Mouse (Mus musculus) E14TG2a.4 (cell line): ENCODE data around the gene Adk.

Source experiments
- H3K27me3 ChIP-seq: 2 replicates; pipeline ENCODE4 v1.6.1; 2014; ENCODE audit warnings: low read length, control low read depth; ENCODE audit not compliant: insufficient read depth
- H3K36me3 ChIP-seq: 2 replicates; pipeline ENCODE4 v1.6.1; 2014; ENCODE audit warnings: low read length, control low read depth; ENCODE audit not compliant: insufficient read depth
- H3K4me1 ChIP-seq: replicated peaks from 2 replicates; pipeline ENCODE4 v1.6.1; 2014; ENCODE audit warnings: low read depth, low read length, control low read depth
- H3K4me3 ChIP-seq: replicated peaks from 2 replicates; pipeline ENCODE4 v1.5.1; 2014; ENCODE audit warnings: mild to moderate bottlenecking, low read length
- H3K9me3 ChIP-seq: 2 replicates; pipeline ENCODE4 v1.6.1; 2014; ENCODE audit warnings: low read length, control low read depth
- CTCF ChIP-seq: conservative IDR thresholded peaks from 2 replicates; pipeline ENCODE4 v1.5.1; 2014; ENCODE audit warnings: low read length
- NANOG ChIP-seq: IDR thresholded peaks from 2 replicates; pipeline ENCODE4 v1.6.1; 2014; ENCODE audit warnings: borderline replicate concordance, low read length, mixed read lengths
- POU5F1 ChIP-seq: IDR thresholded peaks from 2 replicates; pipeline ENCODE4 v1.6.1; 2014; ENCODE audit warnings: low read length, borderline replicate concordance

The Adk gene

DNA sequence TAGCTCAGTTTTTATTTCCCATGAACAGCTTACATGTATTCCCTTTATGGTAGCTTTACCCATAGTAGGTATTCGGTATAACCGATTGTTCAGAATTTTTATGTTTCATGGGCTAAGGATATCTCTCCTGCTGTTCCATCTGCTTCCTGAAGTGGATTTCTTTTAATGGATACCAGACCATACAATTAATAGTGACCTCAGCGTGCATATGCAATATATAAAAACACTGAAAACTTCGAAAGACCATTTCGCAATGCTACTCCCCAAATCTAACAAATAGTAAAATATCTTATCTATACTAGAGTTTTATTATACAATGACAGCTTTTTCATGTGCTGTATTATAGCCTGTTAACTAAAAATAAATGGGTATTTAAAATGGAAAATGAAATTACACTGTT lies 232.5 kb downstream of the Adk start:
- Histone ChIP-seq H3K4me3 (no peak overlapping the region), H3K36me3 (no peaks in the 10 kb centered on the region), H3K9me3 (no peaks in the 10 kb centered on the region), H3K27me3 (no peaks in the 10 kb centered on the region), H3K4me1 (no peaks in the 10 kb centered on the region)
- TF ChIP-seq POU5F1 (no peak), NANOG (no peak), CTCF (no peak)

DNA sequence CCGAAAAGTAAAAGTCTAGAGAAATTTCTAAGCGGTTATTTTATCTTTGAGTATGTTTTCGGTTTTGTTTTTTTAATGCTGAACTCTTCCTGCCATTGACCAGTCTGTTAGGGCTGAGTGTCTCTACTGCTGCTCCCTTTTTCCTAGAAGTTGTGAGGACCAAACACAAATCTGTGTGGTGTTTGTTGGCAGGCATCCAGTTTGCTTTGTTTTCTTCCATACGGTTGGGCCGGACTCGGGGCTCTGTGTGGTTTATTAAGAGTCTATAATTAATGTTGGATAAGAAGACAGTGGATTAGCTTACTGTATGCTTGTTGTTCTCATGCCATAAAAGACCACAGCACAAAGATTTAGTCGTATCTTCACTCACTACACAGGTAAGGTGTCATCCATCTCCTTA lies 233.9 kb downstream of the Adk start:
- no peaks in the 10 kb centered on the region for H3K36me3 ChIP-seq
- TF ChIP-seq POU5F1 (no peak), NANOG (no peak), CTCF (no peak)
- H3K27me3 ChIP-seq = no peaks in the 10 kb centered on the region
- no peak overlapping the region for H3K4me3 ChIP-seq
- H3K4me1 ChIP-seq = no peaks in the 10 kb centered on the region
- H3K9me3 ChIP-seq = no peaks in the 10 kb centered on the region

DNA sequence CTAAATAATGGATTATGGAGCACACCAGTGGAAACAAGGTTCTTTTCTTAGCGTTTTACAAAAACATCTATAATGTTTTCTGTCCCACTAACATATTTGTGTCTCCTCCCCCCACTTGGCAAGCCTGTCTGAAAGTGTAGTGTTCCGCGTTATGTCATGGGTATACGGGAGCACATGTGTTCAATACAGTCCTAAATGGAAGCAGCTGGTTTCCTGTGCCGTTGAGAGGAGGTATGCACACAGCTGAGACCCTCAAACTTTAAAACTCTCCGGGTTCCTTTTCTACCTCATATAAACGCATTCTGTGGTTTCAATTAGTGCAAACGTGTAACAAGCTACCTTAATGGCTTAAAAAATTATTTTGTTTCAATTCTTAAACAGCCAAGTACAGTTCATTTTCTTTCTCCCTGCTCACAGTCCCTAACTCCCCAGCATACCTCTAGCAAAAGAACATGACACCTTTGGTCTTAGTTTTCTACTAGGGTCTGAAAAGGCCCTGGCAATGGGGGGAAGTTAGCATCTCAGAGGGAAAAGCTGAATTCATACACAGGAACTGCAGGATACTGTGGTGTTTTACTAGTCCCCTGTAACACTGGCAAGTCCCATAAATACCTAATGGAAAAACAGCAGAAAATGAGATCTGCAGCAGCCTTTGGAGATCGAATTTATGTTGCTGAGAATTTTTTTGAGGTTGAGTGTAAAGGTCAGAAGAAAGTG lies 235.5 kb downstream of the Adk start:
- Histone ChIP-seq H3K36me3 (no peaks in the 10 kb centered on the region), H3K9me3 (no peaks in the 10 kb centered on the region), H3K4me1 (no peaks in the 10 kb centered on the region), H3K27me3 (no peaks in the 10 kb centered on the region), H3K4me3 (no peak overlapping the region)
- TF ChIP-seq NANOG = no peak
- no peak for TF ChIP-seq CTCF

- TF ChIP-seq CTCF (no peak), NANOG (no peak), POU5F1 (no peak)
- no peaks in the 10 kb centered on the region for H3K27me3 ChIP-seq
- no peaks in the 10 kb centered on the region for H3K9me3 ChIP-seq
- no peaks in the 10 kb centered on the region for H3K36me3 ChIP-seq
- no peak overlapping the region for H3K4me3 ChIP-seq
- H3K4me1 ChIP-seq = no peaks in the 10 kb centered on the region
Measured at GRCm38 (mm10) chr14:21299743-21300142, 247.4 kb downstream of the Adk start.

- TF ChIP-seq POU5F1 = no peak
- TF ChIP-seq NANOG = no peak
- TF ChIP-seq CTCF = no peak
- Histone ChIP-seq H3K4me1 (no peaks in the 10 kb centered on the region), H3K27me3 (no peaks in the 10 kb centered on the region)
Measured at GRCm38 (mm10) chr14:21304815-21305214, 252.4 kb downstream of the Adk start.

GRCm38 (mm10) chr14:21308349-21308936 lies 256.1 kb downstream of the Adk start:
- no peak for TF ChIP-seq POU5F1
- TF ChIP-seq CTCF = no peak
- TF ChIP-seq NANOG = no peak
- H3K4me1 ChIP-seq = 0 out of 2 replicates have a peak, but pooled peaks cover 2% of the 10 kb centered on the region

More at GRCm38 (mm10) chr14:21304815-21305214, 252.4 kb downstream of the Adk start:
- no peaks in the 10 kb centered on the region for H3K9me3 ChIP-seq
- H3K4me3 ChIP-seq = no peak overlapping the region
- H3K36me3 ChIP-seq = no peaks in the 10 kb centered on the region

GRCm38 (mm10) chr14:21310530-21310929 lies 258.2 kb downstream of the Adk start:
- Histone ChIP-seq H3K4me1 (0 out of 2 replicates have a peak, but pooled peaks cover 2% of the 10 kb centered on the region), H3K27me3 (no peaks in the 10 kb centered on the region), H3K36me3 (no peaks in the 10 kb centered on the region), H3K9me3 (no peaks in the 10 kb centered on the region), H3K4me3 (no peak overlapping the region)
- no peak for TF ChIP-seq POU5F1
- no peak for TF ChIP-seq CTCF
- no peak for TF ChIP-seq NANOG

More at GRCm38 (mm10) chr14:21308349-21308936, 256.1 kb downstream of the Adk start:
- Histone ChIP-seq H3K9me3 (no peaks in the 10 kb centered on the region), H3K36me3 (no peaks in the 10 kb centered on the region), H3K4me3 (no peak overlapping the region), H3K27me3 (no peaks in the 10 kb centered on the region)

- H3K4me3 ChIP-seq = no peak overlapping the region
- no peaks in the 10 kb centered on the region for H3K9me3 ChIP-seq
- H3K27me3 ChIP-seq = no peaks in the 10 kb centered on the region
- 0 out of 2 replicates have a peak, but pooled peaks cover 2% of the 10 kb centered on the region for H3K4me1 ChIP-seq
- H3K36me3 ChIP-seq = no peaks in the 10 kb centered on the region
- TF ChIP-seq NANOG (no peak), POU5F1 (no peak), CTCF (no peak)
Measured at GRCm38 (mm10) chr14:21313561-21314342, 261.4 kb downstream of the Adk start.
